Mouse (Mus musculus): Measurements from ENCODE around the gene Olfr1427.

GRCm38 (mm10) chr19:12113807-12114206 lies 10.7 kb upstream of the Olfr1427 start:
- TF ChIP-seq POLR2A (IDR thresholded peaks at IDR 0.05; ENCODE audit: extremely low read depth, insufficient read depth, low read length): no peak
- TF ChIP-seq CTCF (IDR thresholded peaks at IDR 0.05; ENCODE audit: low read depth, low read length): no peak
